Mouse (Mus musculus): ENCODE measurements at regions not wholly inside any gene's neighbourhood (a gene's known extent, or its start where the extent isn't known, plus 50 kb on each side); places are given as distances from the start of the nearest gene placed in this dataset.
"Not testable (repeated sequence)": the region's sequence is repeated elsewhere in the genome, so short reads cannot be mapped to it uniquely, and the experiment has no call there.

GRCm38 (mm10) chr9:30668095-30668494 lies 241.2 kb downstream of the Snx19 start:
- no peak for DNase-seq (ENCODE audit: low read depth)

DNA sequence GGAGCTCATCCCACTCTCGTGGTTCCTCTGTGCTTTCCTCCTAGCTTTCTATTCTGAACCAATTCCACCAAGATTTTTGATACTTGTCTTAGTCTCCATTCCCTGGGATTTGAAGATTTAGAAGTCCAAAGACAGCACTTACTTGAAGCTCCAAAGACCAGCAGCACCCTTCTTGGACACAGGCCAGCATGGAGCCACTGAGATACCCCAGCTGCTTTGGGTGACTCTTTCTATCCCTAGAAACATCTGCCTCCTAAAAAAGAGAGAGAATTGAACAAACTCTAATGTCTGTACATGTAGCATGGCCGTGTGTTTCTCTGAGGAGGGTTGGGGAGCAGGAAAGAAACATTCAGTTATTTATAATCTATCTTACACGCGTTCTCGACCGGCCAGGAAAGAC lies 235.5 kb downstream of the Snx19 start:
- DNase-seq (ENCODE audit: low read depth): no peak

GRCm38 (mm10) chr9:30653961-30654360 lies 227.1 kb downstream of the Snx19 start:
- no peak for DNase-seq (ENCODE audit: low read depth)

DNA sequence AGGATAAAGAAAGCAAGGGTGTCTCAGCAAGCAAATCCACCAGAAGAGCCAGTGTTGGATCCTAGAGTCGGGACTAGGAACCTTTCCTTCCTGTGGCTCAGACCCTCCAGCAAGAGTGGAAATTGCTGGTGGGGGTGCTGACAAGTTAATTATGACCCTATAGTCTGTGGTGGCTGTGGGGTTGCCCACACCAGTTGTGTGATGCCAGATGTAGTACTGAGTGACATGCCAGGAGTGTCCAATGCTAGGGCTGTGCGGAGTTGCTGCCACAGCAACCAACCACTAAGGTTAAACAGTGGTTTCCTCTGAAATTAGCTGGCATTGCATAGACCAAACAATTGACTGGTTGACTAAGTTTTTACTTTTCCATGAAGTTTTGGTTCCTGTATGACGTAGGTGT lies 226.3 kb downstream of the Snx19 start:
- DNase-seq (ENCODE audit: low read depth): no peak

- no peak for DNase-seq (ENCODE audit: low read depth)
Observed at GRCm38 (mm10) chr9:30649392-30650054, 222.6 kb downstream of the Snx19 start.

- no peak for DNase-seq (ENCODE audit: low read depth)
Observed at GRCm38 (mm10) chr9:30633741-30634470, 207.0 kb downstream of the Snx19 start.

DNA sequence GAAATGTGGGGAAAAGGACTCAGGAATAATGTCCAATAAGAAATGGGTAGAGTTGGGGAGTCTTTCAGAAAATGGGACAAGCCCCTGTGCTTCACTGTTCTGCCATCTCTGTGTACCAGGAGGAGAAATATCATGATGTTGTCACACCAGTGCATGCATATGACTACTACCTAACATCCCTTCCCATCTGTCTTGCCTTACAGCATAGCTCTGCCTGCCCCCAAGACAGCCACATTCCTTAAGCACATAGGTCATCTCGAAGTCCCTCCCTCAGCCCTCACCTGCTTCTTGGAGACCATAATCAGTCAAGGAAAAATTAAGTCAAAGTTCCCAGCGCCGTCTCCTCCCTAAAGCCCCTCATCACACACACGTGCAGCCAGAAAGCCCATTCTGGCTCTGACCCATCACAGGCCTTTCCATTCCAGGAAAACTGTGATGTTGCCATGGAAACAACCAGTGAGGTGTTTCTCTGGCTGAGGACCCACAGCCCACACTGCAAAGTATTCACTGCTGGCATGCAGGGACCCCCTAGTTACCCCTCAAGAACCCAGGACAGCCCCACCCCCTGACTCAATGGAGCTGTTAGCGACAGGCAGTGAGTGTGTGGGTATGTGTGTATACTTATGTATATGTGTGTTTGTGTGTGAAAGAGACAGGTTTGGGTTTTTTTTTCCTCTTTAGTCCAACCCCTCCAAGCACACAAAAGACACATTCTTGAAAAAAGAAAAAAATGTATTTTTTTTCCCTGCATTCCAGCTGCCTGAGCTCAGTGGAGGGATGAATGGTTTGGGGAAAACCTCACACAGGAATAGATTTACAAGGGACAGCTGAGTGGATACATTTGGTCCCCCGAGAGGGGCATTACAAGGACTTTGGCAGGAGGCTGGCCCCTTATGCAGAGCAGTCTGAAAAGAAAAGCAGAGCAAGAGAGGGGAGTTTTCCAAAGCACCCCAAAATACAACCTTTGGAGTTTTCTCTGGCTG lies 205.5 kb downstream of the Snx19 start:
- DNase-seq (ENCODE audit: low read depth): peak; percentile 39

DNA sequence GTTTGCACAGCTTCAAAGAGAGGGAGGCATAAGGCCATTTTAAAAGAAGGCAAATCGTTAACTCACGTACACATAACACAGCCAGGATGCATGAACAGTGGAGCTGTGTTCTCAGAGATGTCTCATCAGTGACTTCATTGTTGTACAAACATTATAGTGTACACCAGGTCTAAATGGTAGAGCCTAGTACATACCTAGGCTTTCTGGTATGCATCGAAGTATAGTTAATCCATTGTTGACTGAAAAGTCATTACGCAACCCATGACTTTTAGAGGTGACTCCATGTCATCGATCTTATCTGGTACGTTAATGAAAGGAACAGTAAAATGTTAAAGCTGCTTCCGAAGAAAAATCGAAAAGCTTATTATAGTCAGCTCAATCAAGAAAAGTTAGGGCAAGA lies 198.7 kb downstream of the Snx19 start:
- no peak for DNase-seq (ENCODE audit: low read depth)

DNA sequence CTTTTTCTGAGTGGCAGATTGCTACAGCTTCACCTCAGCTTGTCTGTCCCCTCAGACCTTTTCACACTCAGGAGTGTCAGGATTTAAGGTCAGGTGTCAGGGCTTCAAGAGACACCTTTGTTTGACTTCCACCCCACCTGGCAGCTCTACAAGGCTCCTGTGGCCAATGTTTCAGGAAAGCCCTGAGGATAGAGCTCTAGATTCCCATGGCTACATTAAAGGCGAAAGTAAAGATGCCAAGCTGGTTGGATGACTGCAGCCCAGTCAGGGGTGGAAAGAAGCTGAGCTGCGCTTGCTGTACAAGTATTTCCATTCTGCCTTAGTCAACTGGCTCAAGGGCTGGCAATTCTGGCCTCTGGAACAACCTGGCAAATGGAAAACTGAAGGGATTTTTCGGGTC lies 198.2 kb downstream of the Snx19 start:
- no peak for DNase-seq (ENCODE audit: low read depth)

GRCm38 (mm10) chr9:30624481-30624880 lies 197.6 kb downstream of the Snx19 start:
- DNase-seq (ENCODE audit: low read depth): no peak

- no peak for DNase-seq (ENCODE audit: low read depth)
Observed at GRCm38 (mm10) chr9:30619325-30619724, 192.4 kb downstream of the Snx19 start.

- DNase-seq (ENCODE audit: low read depth): peak; percentile 67
Observed at GRCm38 (mm10) chr9:30618181-30618580, 191.3 kb downstream of the Snx19 start.

- no peak for DNase-seq (ENCODE audit: low read depth)
Observed at GRCm38 (mm10) chr9:30613715-30614114, 186.8 kb downstream of the Snx19 start.

DNA sequence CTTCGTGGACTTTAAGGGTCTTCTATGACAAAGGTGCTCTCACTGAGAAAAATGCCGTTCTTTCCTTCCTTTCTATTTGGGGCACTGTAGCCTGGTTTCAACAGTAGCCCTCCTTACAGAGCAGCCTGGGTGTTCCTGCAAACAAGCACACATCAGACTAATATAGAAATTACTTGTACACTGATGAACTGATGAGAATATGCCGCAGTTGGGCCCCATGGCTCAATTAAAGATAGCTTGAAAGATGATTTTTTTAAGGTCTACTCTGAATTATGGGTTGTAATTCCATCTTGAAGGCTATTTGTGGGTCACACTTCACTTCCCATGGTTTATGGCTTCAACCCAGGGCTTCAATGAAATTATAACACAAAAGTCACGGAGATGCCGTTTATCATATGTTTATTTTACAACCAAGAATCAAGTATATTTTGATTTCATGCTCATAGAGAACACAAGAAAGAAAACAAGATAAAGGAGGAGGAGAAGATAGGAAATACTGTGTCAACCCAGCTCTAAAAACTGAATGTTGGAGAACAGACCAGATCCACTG lies 186.2 kb downstream of the Snx19 start:
- no peak for DNase-seq (ENCODE audit: low read depth)

- no peak for DNase-seq (ENCODE audit: low read depth)
Observed at GRCm38 (mm10) chr9:30610328-30610727, 183.4 kb downstream of the Snx19 start.

GRCm38 (mm10) chr9:30599756-30600155 lies 172.8 kb downstream of the Snx19 start:
- DNase-seq (ENCODE audit: low read depth): no peak

DNA sequence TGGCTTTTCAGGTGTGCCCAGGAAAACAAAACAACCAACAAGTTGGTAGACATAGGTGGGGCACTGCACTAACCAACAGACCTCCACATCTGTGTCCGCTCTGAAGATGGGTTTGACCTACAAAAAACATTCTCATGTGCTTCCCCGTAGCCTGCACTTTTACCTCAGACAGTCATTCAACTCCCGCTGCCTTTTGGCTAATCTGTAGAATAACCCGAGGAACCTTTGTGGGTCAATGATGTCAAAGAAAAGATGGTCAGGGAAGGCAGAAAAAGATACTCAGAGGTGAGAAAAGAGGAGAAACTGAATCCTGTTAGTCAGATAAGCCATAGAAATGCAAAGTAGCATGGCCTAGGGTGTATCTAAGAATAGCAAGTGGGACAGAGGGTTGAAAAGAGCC lies 170.8 kb downstream of the Snx19 start:
- no peak for DNase-seq (ENCODE audit: low read depth)

DNA sequence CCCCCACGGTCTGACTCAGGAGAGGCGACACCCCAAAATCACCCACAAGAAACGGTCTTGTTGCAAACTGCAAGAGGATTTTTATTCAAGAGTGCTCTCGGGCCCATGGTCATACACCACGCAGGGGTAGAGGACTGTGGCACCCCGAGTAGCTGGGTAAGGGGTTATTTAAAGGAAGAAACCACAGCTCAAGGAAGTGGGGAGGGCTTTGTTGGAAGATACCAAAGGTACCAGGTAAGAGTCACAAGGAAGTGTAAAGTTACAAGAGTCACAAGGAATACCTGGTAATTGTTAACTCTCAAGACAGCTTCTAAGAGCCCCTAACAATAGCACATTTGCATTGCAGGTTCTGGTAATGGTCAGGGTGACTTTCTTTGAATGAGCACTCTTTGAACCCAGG lies 170.2 kb downstream of the Snx19 start:
- DNase-seq (ENCODE audit: low read depth): not testable (repeated sequence)

DNA sequence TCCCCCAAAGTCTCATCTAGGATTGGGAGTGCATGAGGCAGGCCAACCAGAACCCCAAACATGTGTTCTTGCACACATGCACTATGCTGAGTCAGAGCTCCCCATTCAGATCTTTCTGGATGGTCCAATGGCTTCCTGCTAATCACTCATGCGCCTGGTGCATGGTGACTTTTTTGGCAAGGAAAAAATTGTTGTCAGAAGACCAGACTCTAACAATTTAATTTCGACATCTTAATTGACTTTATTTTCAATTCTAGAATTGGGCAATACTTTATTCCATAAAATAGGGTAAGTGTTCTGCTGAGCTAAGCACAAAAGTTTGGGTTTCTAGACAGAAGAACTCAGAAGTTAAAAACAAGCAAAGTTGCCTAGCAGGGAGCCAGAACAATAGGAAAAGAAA lies 165.7 kb downstream of the Snx19 start:
- DNase-seq (ENCODE audit: low read depth): no peak

GRCm38 (mm10) chr9:30591246-30591645 lies 164.3 kb downstream of the Snx19 start:
- DNase-seq (ENCODE audit: low read depth): no peak

DNA sequence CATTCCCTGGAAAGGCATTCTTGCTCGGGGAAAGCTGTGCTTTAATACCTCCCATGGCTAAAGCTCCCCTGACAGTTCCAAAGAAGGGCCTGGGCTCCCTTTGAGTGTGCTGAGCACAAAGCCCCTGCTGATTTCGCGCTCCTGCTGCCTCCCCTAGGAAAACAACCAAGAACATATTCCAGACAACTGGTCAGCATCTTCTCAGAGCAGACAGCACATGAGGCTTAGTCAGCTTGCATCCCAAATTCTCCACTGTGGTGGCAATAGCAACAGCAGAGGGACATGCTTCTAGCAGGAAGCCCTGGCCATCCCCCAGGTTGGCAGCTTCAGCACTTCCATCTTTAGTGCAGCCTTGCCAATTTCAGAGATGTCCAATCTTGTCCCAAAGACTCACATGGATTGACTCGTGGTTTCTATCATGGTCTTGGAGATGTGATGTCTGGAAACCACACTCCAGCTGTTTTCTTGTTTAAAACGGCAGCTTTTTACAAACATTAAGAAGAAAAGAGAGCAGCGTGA lies 163.8 kb downstream of the Snx19 start:
- DNase-seq (ENCODE audit: low read depth): no peak

GRCm38 (mm10) chr9:30581271-30581821 lies 154.4 kb downstream of the Snx19 start:
- peak; percentile 73 for DNase-seq (ENCODE audit: low read depth)
